ENCODE assay signal across 7 mouse cellular contexts in the genomic region with DNA sequence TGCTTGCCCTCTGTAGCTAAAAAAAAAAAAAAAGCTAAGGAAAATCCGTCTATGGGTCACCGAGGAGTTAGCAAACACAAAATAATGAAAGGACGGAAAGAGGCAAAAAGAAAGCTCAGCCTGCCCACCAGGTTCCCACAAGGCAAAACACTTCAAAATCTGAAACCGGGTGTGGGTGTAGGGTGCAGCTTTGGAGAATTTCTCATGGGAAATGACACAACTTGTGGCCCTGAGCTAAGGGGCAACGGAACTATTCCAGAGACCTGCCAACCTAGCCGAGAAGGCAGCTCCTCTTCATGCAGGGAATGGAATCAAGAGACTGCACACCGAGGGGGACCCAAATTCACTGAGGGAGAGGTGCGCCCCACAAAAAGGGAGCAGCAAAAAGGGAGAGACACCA. TPM values are rescaled to one million over a fixed set of nuclear protein-coding genes. Genes with fewer than 3 reads are reported as not detected.
DNase-seq lines count a peak whose midpoint lies in the region; ATAC-seq lines count a peak whose summit lies in the region.

No protein-coding gene starts in this region.

- no peak for ATAC-seq in limb, embryonic 12.5 days (ENCODE audit: insufficient number of reproducible peaks, insufficient read depth, low FRiP score, low TSS enrichment, low read depth)
- ATAC-seq in neural tube, embryonic 14.5 days (ENCODE audit: low read depth) = no peak

- peaks cover 34% of the 10 kb centered on the region for H3K36me3 ChIP-seq in forebrain, embryonic 10.5 days (replicated peaks)
- peaks cover 31% of the 10 kb centered on the region for H3K36me3 ChIP-seq in limb, embryonic 12.5 days
- H3K36me3 ChIP-seq in neural tube, embryonic 14.5 days (ENCODE audit: control insufficient read depth, insufficient read depth, low read length) = peaks cover 15% of the 10 kb centered on the region

- H3K27me3 ChIP-seq in forebrain, embryonic 10.5 days (ENCODE audit: poor library complexity, severe bottlenecking) = no peaks in the 10 kb centered on the region
- no peaks in the 10 kb centered on the region for H3K27me3 ChIP-seq in limb, embryonic 12.5 days
- no peaks in the 10 kb centered on the region for H3K27me3 ChIP-seq in neural tube, embryonic 14.5 days (ENCODE audit: control insufficient read depth, insufficient read depth, low read length)

- DNase-seq in 416B (ENCODE audit: low read depth) = peak; percentile 36
- peak; percentile 20 for DNase-seq in CD4-positive helper T cell, adult 2 months (ENCODE audit: low read depth, low spot score)
- DNase-seq in forebrain, embryonic 10.5 days (ENCODE audit: extremely low spot score, low spot score) = no peak
- DNase-seq in gastrocnemius, postnatal 25 days = no peak
- no peak for DNase-seq in thymus, postnatal 0 days (ENCODE audit: low spot score)

- peak overlapping the region; percentile 94 for H3K4me2 ChIP-seq in limb, embryonic 12.5 days
- peak overlapping the region; percentile 76 for H3K4me2 ChIP-seq in neural tube, embryonic 14.5 days (ENCODE audit: low read depth, low read length)

- peak overlapping the region; percentile 99 for H3K9ac ChIP-seq in limb, embryonic 12.5 days (replicated peaks)
- H3K9ac ChIP-seq in neural tube, embryonic 14.5 days (replicated peaks; ENCODE audit: low read depth, low read length) = peak overlapping the region; percentile 94

- no peaks in the 10 kb centered on the region for H3K9me3 ChIP-seq in forebrain, embryonic 10.5 days
- H3K9me3 ChIP-seq in limb, embryonic 12.5 days = no peaks in the 10 kb centered on the region
- H3K9me3 ChIP-seq in neural tube, embryonic 14.5 days (ENCODE audit: control insufficient read depth, low read length) = no peaks in the 10 kb centered on the region

- WGBS in forebrain, embryonic 10.5 days = 6% methylated on average over 8 of the region's 8 CpGs
- 9% methylated on average over 8 of the region's 8 CpGs for WGBS in limb, embryonic 12.5 days
- WGBS in neural tube, embryonic 14.5 days = 10% methylated on average over 8 of the region's 8 CpGs

- H3K4me1 ChIP-seq in forebrain, embryonic 10.5 days = peaks cover 14% of the 10 kb centered on the region
- peaks cover 8% of the 10 kb centered on the region for H3K4me1 ChIP-seq in limb, embryonic 12.5 days (replicated peaks)
- peaks cover 9% of the 10 kb centered on the region; the same call in 1 of the 2 replicates for H3K4me1 ChIP-seq in neural tube, embryonic 14.5 days (ENCODE audit: control insufficient read depth, insufficient read depth, low read length)

- H3K4me3 ChIP-seq in forebrain, embryonic 10.5 days = peak overlapping the region; percentile 98
- peak overlapping the region; percentile 98 for H3K4me3 ChIP-seq in limb, embryonic 12.5 days (replicated peaks)
- H3K4me3 ChIP-seq in neural tube, embryonic 14.5 days (ENCODE audit: low read depth, low read length) = peak overlapping the region; percentile 99

- peak overlapping the region; percentile 97 for H3K27ac ChIP-seq in forebrain, embryonic 10.5 days
- H3K27ac ChIP-seq in limb, embryonic 12.5 days = no peak overlapping the region
- H3K27ac ChIP-seq in neural tube, embryonic 14.5 days (ENCODE audit: low read depth, low read length) = no peak overlapping the region

RNA-seq across cellular contexts. Expression of gene Atxn1l, which starts 0.7 kb away (rescaled TPM):
- 8.6 and 8.7 TPM in 2 replicates for polyA plus RNA-seq in forebrain, embryonic 10.5 days (2016; fragmentation: Nextera tagmentation; extraction: Ambion mirVana)
- 9.2 and 10.0 TPM in 2 replicates for polyA plus RNA-seq in limb, embryonic 12.5 days (2016; fragmentation: Nextera tagmentation; extraction: Ambion mirVana)
- 3.7 and 4.0 TPM in 2 replicates for polyA plus RNA-seq in neural tube, embryonic 14.5 days (2014; fragmentation: Nextera tagmentation; extraction: Ambion mirVana)
- total RNA-seq in gastrocnemius, postnatal 25 days (2021) = 10 to 100 TPM; 15.7 to 16.9 TPM
- 4.0 and 4.5 TPM in 2 replicates for polyA plus RNA-seq in thymus, postnatal 0 days (2015; fragmentation: Nextera tagmentation; extraction: Ambion mirVana)

RNA-seq across cellular contexts. Expression of gene Zfp821, which starts 31.5 kb away (rescaled TPM):
- 33.4 and 36.8 TPM in 2 replicates for polyA plus RNA-seq in forebrain, embryonic 10.5 days (2016; fragmentation: Nextera tagmentation; extraction: Ambion mirVana)
- polyA plus RNA-seq in limb, embryonic 12.5 days (2016; fragmentation: Nextera tagmentation; extraction: Ambion mirVana) = 53.8 and 54.2 TPM in 2 replicates
- 73.9 and 82.2 TPM in 2 replicates for polyA plus RNA-seq in neural tube, embryonic 14.5 days (2014; fragmentation: Nextera tagmentation; extraction: Ambion mirVana)
- total RNA-seq in gastrocnemius, postnatal 25 days (2021) = 1 to 10 TPM; 4.6 to 5.2 TPM
- polyA plus RNA-seq in thymus, postnatal 0 days (2015; fragmentation: Nextera tagmentation; extraction: Ambion mirVana) = 12.8 and 13.5 TPM in 2 replicates

RNA-seq across cellular contexts. Expression of gene Ap1g1, which starts 41.5 kb away (rescaled TPM):
- polyA plus RNA-seq in forebrain, embryonic 10.5 days (2016; fragmentation: Nextera tagmentation; extraction: Ambion mirVana) = 49.4 and 49.8 TPM in 2 replicates
- polyA plus RNA-seq in limb, embryonic 12.5 days (2016; fragmentation: Nextera tagmentation; extraction: Ambion mirVana) = 51.6 and 56.1 TPM in 2 replicates
- polyA plus RNA-seq in neural tube, embryonic 14.5 days (2014; fragmentation: Nextera tagmentation; extraction: Ambion mirVana) = 39.2 and 48.7 TPM in 2 replicates
- total RNA-seq in gastrocnemius, postnatal 25 days (2021) = 10 to 100 TPM; 30.5 to 31.9 TPM
- polyA plus RNA-seq in thymus, postnatal 0 days (2015; fragmentation: Nextera tagmentation; extraction: Ambion mirVana) = 26.3 and 28.2 TPM in 2 replicates

RNA-seq across cellular contexts. Expression of gene Ist1, which starts 43.8 kb away (rescaled TPM):
- polyA plus RNA-seq in forebrain, embryonic 10.5 days (2016; fragmentation: Nextera tagmentation; extraction: Ambion mirVana) = 145 and 150 TPM in 2 replicates
- polyA plus RNA-seq in limb, embryonic 12.5 days (2016; fragmentation: Nextera tagmentation; extraction: Ambion mirVana) = 162 and 164 TPM in 2 replicates
- 179 and 191 TPM in 2 replicates for polyA plus RNA-seq in neural tube, embryonic 14.5 days (2014; fragmentation: Nextera tagmentation; extraction: Ambion mirVana)
- 10 to 100 TPM; 26.5 to 26.7 TPM for total RNA-seq in gastrocnemius, postnatal 25 days (2021)
- polyA plus RNA-seq in thymus, postnatal 0 days (2015; fragmentation: Nextera tagmentation; extraction: Ambion mirVana) = 113 TPM in 2 replicates

Comparison
In these comparisons a context has a peak if more than half of its experiments do, and no peak if none do; other contexts are left out.
1. DNase-seq: peak in 416B (single experiment) and CD4-positive helper T cell, adult 2 months (single experiment); none in forebrain, embryonic 10.5 days (single experiment), gastrocnemius, postnatal 25 days (single experiment) and thymus, postnatal 0 days (single experiment).
2. Peak in every context shown above with its lines, with median percentiles within 50 percentile points of each other: H3K4me3 ChIP-seq.